Mouse (Mus musculus) cortical plate, adult 2 months (tissue): ENCODE data around the gene Anapc16. TPM values are rescaled to one million over a fixed set of nuclear protein-coding genes. Genes with fewer than 3 reads are reported as not detected.

ENCODE experiments used
- H3K27ac ChIP-seq: fragments of 200-500 bp; 2 replicates; pipeline ENCODE4 v1.5.1; 2012; ENCODE audit warnings: low read length, control low read depth, inconsistent platforms; ENCODE audit not compliant: insufficient read depth
- H3K4me1 ChIP-seq: fragments of 200-500 bp; 2 replicates; pipeline ENCODE4 v1.6.1; 2011; ENCODE audit warnings: low read length; ENCODE audit not compliant: control insufficient read depth, insufficient read depth
- H3K4me3 ChIP-seq: fragments of 200-500 bp; 2 replicates; pipeline ENCODE4 v1.5.1; 2011; ENCODE audit warnings: mild to moderate bottlenecking, low read length, control low read depth; ENCODE audit not compliant: insufficient read depth
- CTCF ChIP-seq: fragments of 200-500 bp; IDR thresholded peaks from 2 replicates; pipeline ENCODE4 v1.5.1; 2011; ENCODE audit warnings: mild to moderate bottlenecking, control low read depth, low read length; ENCODE audit not compliant: insufficient read depth; ENCODE audit errors: extremely low read depth
- POLR2A ChIP-seq: fragments of 200-500 bp; IDR thresholded peaks from 2 replicates; pipeline ENCODE4 v1.6.1; 2011; ENCODE audit warnings: mild to moderate bottlenecking, low read length, control low read depth; ENCODE audit not compliant: insufficient read depth; ENCODE audit errors: extremely low read depth
- polyA plus RNA-seq: library from polyadenylated mRNA; depleted of rRNA; stranded (reverse); fragments of >200 nt; gene quantifications from 2 replicates; pipeline ENCODE4 v1.2.3, GENCODE M21; 2012; rRNA removed

Gene Anapc16
- polyA plus RNA-seq, 1 experiment: 96.3 TPM

DNA sequence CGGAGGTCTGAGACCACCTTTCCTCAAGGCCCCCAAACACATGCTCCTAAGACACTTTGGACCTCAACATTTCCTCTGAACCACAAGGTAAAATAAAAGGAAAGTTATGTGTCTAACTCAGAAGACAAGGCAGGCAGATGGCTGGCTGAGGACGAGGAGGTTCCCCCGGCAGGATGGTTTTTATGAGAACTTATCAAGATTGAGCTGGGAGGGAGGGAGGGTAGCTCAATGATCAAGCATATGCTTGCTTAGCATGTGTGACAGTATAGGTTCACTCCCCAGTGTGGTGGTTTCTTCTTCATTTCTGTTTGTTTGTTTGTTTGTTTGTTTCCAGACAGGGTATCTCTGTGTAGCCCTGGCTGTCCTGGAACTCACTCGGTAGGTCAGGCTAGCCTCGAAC lies 56.6 kb downstream of the Anapc16 start:
- TF ChIP-seq CTCF (no peak), POLR2A (no peak)
- no peak overlapping the region for H3K4me3 ChIP-seq
- peaks cover 8% of the 10 kb centered on the region; the same call in 1 of the 2 replicates for H3K4me1 ChIP-seq
- H3K27ac ChIP-seq: no peak overlapping the region

DNA sequence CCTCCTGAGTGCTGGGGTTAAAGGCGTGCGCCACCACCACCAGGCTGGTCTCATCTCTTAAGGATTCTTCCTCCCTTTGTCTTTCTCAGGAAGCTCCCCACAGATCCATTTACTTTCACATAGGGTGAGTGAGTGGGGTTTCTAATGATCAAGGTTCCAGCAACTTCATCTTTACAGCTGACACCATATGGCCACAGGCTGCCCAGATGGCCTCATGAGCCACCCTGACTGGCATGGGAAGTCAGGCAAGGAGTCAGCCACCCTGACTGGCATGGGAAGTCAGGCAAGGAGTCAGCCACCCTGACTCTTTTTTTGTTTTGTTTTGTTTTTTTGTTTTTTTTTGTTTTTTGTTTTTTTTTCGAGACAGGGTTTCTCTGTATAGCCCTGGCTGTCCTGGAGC lies 57.5 kb downstream of the Anapc16 start:
- H3K4me1 ChIP-seq: peaks cover 8% of the 10 kb centered on the region; the same call in 1 of the 2 replicates
- no peak overlapping the region for H3K27ac ChIP-seq
- no peak for TF ChIP-seq POLR2A
- TF ChIP-seq CTCF: no peak

DNA sequence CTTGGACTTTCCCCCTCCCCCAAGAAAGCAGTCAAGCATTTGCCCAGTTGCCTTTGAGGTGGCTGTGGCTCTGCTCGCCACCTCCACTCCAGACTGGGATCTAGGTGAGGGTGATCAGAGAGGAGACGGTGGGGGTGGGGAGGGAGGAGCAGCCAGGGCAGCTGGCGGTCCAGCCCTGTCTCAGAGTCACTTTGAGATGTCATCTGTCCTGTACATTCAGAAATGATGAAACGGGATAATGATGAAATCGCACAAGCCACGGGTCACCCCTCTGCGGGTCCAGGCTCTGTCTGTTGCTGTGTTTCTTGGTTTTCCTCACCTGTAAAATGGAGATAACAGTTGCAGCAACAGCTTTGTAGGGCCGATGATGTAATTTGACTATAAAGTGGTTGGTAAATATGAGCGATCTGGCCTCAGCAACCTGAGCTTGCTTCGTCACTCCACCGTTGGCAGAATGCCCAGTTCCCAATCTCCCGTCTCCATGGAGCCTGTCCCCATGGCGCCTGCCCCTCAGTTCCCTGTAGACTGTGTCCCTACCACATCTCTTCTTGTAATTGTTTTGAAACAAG lies 59.4 kb downstream of the Anapc16 start:
- TF ChIP-seq POLR2A (no peak), CTCF (no peak)
- peak overlapping the region; percentile 19 for H3K27ac ChIP-seq
- H3K4me1 ChIP-seq: peaks cover 5% of the 10 kb centered on the region; the same call in 1 of the 2 replicates
- H3K4me3 ChIP-seq: peak overlapping the region; percentile 4; the same call in 1 of the 2 replicates

More for the DNA sequence above, 57.5 kb downstream of the Anapc16 start:
- H3K4me3 ChIP-seq: no peak overlapping the region

DNA sequence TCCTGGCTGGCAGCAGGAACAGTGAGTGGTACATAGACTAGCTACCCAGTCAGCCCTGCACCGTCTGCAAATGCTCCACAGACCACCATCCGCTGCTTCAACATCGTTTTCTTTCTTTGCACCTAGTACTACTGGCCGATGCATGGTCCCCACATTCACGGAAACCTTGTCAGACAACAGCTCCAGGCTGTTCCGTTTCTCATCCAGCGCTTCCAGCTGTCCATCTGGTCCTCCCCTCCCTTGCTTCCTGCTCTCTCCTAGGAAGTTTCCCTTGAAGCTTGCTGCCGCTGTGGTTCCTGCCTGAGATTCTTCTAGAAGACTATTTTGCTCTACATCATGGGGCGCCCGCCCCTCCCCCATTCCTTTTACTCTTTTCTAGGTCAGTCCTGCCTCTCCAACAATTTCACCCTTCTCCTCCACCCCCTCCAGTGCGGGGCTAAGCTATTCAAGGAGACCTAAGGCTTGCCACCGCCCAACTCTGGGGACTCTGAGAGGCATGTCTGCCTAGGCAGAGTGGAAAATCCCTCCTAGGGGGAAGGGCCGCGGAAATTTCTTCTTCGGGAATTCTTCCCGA lies 60.0 kb downstream of the Anapc16 start:
- peak overlapping the region; percentile 4; the same call in 1 of the 2 replicates for H3K4me3 ChIP-seq
- H3K4me1 ChIP-seq: peaks cover 5% of the 10 kb centered on the region; the same call in 1 of the 2 replicates
- H3K27ac ChIP-seq: peak overlapping the region; percentile 19
- TF ChIP-seq POLR2A (no peak), CTCF (no peak)

DNA sequence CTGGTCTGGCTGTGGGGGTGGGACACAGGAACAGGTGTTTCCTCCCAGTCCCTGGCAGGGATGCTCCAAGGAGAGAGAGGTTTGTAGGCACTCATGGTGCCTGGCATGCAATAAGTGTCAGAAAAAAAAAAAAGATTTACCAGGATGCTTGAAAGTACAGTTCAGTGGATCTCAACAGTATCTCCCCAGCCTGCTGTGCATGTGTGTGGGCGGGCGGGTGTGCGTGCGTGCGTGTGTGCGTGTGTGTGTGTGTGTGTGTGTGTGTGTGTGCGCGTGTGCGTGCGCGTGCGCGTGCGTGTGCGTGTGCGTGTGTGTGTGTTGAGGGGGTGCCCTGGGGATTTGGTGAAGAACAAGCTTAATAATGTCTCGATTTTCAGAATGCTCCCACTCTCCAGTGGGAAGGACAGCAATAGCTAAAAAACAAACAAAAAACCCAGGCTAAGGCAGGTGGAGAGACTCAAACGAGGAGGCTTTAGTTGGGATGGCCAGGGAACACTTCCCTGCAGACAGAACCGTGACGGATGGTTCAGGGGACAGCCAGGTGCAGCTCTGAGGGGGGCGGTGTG lies 60.6 kb downstream of the Anapc16 start:
- TF ChIP-seq POLR2A (no peak), CTCF (no peak)
- Histone ChIP-seq H3K27ac (peak overlapping the region; percentile 19), H3K4me1 (peaks cover 5% of the 10 kb centered on the region; the same call in 1 of the 2 replicates), H3K4me3 (peak overlapping the region; percentile 4; the same call in 1 of the 2 replicates)

DNA sequence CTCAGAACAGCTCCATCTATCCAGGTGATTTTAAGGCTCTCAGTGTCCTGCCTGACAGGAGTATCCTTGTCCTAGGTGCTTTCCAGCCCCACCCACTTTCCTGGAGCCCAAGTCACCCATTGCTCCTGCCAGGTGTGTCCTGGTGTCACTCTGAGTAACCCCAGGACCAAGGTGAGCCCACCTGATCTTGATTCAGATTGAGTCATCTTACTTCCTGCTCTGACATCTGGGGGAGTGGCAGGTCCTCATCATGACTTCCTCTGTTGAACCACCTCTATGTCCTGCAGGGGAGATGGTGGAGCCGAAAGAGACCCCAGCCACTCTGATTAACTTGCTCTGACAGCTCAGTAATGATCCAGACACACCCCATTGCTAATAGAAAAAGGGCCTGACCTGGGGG lies 63.9 kb downstream of the Anapc16 start:
- Histone ChIP-seq H3K27ac (no peak overlapping the region), H3K4me3 (no peak overlapping the region), H3K4me1 (peaks cover 5% of the 10 kb centered on the region; the same call in 1 of the 2 replicates)
- TF ChIP-seq POLR2A (no peak), CTCF (no peak)

DNA sequence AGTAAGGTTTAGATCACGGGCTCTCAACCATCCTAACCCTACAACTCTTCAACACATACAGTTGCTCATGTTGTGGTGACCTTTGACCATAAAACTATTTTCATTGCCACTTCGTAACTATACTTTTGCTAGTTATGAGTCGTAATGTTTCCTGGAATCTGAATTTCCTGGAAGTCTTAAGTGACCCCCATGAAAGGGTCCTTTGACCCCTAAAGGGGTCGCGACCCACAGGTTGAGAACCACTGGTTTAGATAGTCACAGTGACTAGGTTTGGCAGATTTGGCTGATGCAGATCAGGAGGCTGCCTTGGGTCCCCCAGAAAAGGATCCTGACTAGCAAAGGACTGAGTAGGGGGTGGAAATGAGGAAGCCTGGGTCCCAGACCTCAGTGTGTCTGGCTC lies 64.3 kb downstream of the Anapc16 start:
- no peak overlapping the region for H3K4me3 ChIP-seq
- H3K4me1 ChIP-seq: peaks cover 5% of the 10 kb centered on the region; the same call in 1 of the 2 replicates
- TF ChIP-seq CTCF: no peak
- TF ChIP-seq POLR2A: no peak
- no peak overlapping the region for H3K27ac ChIP-seq

Other genes with a start within 250 kb of the Anapc16 start
- 45.0 and 47.0 TPM in 2 replicates for gene Dnajb12, start 123.6 kb downstream of the Anapc16 start, polyA plus RNA-seq
- gene Ddit4, start 51.3 kb downstream of the Anapc16 start, polyA plus RNA-seq: 35.7 and 38.3 TPM in 2 replicates
- 22.5 and 22.7 TPM in 2 replicates for gene Ascc1, start 330 bp downstream of the Anapc16 start, polyA plus RNA-seq
- gene Spock2, start 103.1 kb upstream of the Anapc16 start, polyA plus RNA-seq: 382 and 387 TPM in 2 replicates
- 1.4 and 2.0 TPM in 2 replicates for gene Chst3, start 216.1 kb upstream of the Anapc16 start, polyA plus RNA-seq